Comparison of ENCODE assay signal across 10 mouse cellular contexts in the genomic region with DNA sequence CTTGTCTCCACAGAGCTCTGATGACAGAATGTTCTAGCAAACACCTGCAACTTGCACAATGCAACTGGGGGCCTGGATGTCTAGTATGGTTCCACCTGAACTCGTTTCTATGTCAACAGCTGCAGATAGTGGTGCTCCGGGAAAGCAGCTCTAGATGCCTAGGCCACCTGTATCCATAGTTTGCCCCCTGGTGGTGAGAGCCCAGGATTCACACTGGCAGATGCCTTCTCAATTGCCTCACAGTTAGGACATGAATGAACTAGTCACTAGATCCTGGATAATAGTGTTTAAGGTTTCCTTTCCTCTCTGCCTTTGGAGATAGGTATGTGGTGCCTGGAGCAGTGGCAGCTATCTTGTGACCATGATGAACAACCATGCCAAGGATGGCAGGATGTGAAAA.
DNase-seq lines count a peak whose midpoint lies in the region; ATAC-seq and TF ChIP-seq lines count a peak whose summit lies in the region.
"Had no signal": no experiment of that assay in that cellular context is flagged by ENCODE, and none has a peak within 500 bp of the region (broad histone marks: within the 10 kb centered on the region; RNA-seq: fewer than 3 reads in every experiment).

No protein-coding gene starts in this region.

- DNase-seq in A20 (ENCODE audit: low read depth, low spot score), result peak; percentile 68
- peak; percentile 83 for DNase-seq in adrenal gland, adult 18-20 months (ENCODE audit: low spot score in 2 of 2)
- DNase-seq in embryo, embryonic 10 days (ENCODE audit: low spot score), result peak; percentile 84
- DNase-seq in gastrocnemius, postnatal 25 days, result peak; percentile 67
- DNase-seq in liver, adult 2 months (ENCODE audit: extremely low read depth, low read depth, low spot score), result peak; percentile 64
- DNase-seq in ovary, postnatal 36 days (ENCODE audit: low spot score), result peak; percentile 77
- DNase-seq in thymus, postnatal 14 days, result peak; percentile 90

- H3K27me3 ChIP-seq in kidney, embryonic 15.5 days, result no peaks in the 10 kb centered on the region
- no peaks in the 10 kb centered on the region for H3K27me3 ChIP-seq in liver, adult 2 months (ENCODE audit: control insufficient read depth, insufficient read depth, low read length)
- H3K27me3 ChIP-seq: embryonic facial prominence, embryonic 12.5 days; stomach, embryonic 15.5 days had no signal

- no peak overlapping the region for H3K4me3 ChIP-seq in kidney, embryonic 15.5 days (replicated peaks)
- no peak overlapping the region for H3K4me3 ChIP-seq in liver, adult 2 months (ENCODE audit: insufficient read depth, low read depth, low read length)
- H3K4me3 ChIP-seq: embryonic facial prominence, embryonic 12.5 days; stomach, embryonic 15.5 days had no signal

- 14% methylated on average over 2 of the region's 2 CpGs for WGBS in kidney, embryonic 15.5 days
- 2% methylated on average over 2 of the region's 2 CpGs for WGBS in liver, adult 2 months

- ATAC-seq in kidney, embryonic 15.5 days (replicated peaks; ENCODE audit: low FRiP score), result no peak

- no peaks in the 10 kb centered on the region for H3K79me2 ChIP-seq in liver, adult 2 months (ENCODE audit: control insufficient read depth, insufficient read depth, low read length)

- TF ChIP-seq CTCF in liver, adult 2 months (IDR thresholded peaks at IDR 0.05; ENCODE audit: low read depth, low read length), result peak; percentile 87

- H3K9me3 ChIP-seq in kidney, embryonic 15.5 days (replicated peaks), result no peaks in the 10 kb centered on the region
- H3K9me3 ChIP-seq: embryonic facial prominence, embryonic 12.5 days; stomach, embryonic 15.5 days had no signal

- H3K4me2 ChIP-seq in kidney, embryonic 15.5 days, result no peak overlapping the region
- H3K4me2 ChIP-seq: embryonic facial prominence, embryonic 12.5 days; stomach, embryonic 15.5 days had no signal

- 0 out of 2 replicates have a peak overlapping the region, but pooled peaks have one; percentile 55 for H3K27ac ChIP-seq in kidney, embryonic 15.5 days
- no peak overlapping the region for H3K27ac ChIP-seq in liver, adult 2 months (replicated peaks; ENCODE audit: insufficient read depth, low read depth, low read length)
- H3K27ac ChIP-seq: embryonic facial prominence, embryonic 12.5 days had no signal

- H3K9ac ChIP-seq in kidney, embryonic 15.5 days, result no peak overlapping the region
- no peak overlapping the region for H3K9ac ChIP-seq in liver, adult 2 months (ENCODE audit: low read depth, low read length)
- H3K9ac ChIP-seq: embryonic facial prominence, embryonic 12.5 days; stomach, embryonic 15.5 days had no signal

- H3K4me1 ChIP-seq in kidney, embryonic 15.5 days, result peaks cover 18% of the 10 kb centered on the region
- H3K4me1 ChIP-seq in liver, adult 2 months (ENCODE audit: control insufficient read depth, insufficient read depth, low read length), result peaks cover 17% of the 10 kb centered on the region

- no peaks in the 10 kb centered on the region for H3K36me3 ChIP-seq in kidney, embryonic 15.5 days
- no peaks in the 10 kb centered on the region for H3K36me3 ChIP-seq in liver, adult 2 months (ENCODE audit: control insufficient read depth, insufficient read depth, low read length)
- H3K36me3 ChIP-seq: embryonic facial prominence, embryonic 12.5 days had no signal

- no peak for TF ChIP-seq POLR2A in liver, adult 2 months (IDR thresholded peaks at IDR 0.05; ENCODE audit: extremely low read depth, insufficient read depth, low read length)
